Mouse (Mus musculus): ENCODE data around the gene Stxbp3. TPM values are rescaled to one million over a fixed set of nuclear protein-coding genes. Genes with fewer than 3 reads are reported as not detected.

Gene Stxbp3
- total and polyA plus RNA-seq, 2 experiments from 2014 or later = 7.6 to 13.4 TPM

- ATAC-seq = no peak
Observed at GRCm38 (mm10) chr3:108857714-108858113, 17.4 kb upstream of the Stxbp3 start.

GRCm38 (mm10) chr3:108857124-108857470 lies 16.8 kb upstream of the Stxbp3 start:
- no peaks in the 10 kb centered on the region for H3K27me3 ChIP-seq (ENCODE audit: insufficient read depth, low read length)
- no peak overlapping the region for H3K4me3 ChIP-seq (ENCODE audit: low read length)
- H3K9me3 ChIP-seq (ENCODE audit: low read length) = no peaks in the 10 kb centered on the region
- 29% methylated on average over 3 of the region's 3 CpGs for WGBS
- no peak overlapping the region for H3K27ac ChIP-seq
- no peak overlapping the region for H3K4me2 ChIP-seq (ENCODE audit: low read depth, low read length)
- peaks cover 5% of the 10 kb centered on the region; the same call in 1 of the 2 replicates for H3K4me1 ChIP-seq (ENCODE audit: insufficient read depth, low read length)
- H3K36me3 ChIP-seq (ENCODE audit: insufficient read depth, low read length) = no peaks in the 10 kb centered on the region
- no peak for ATAC-seq
- TF ChIP-seq CTCF (IDR thresholded peaks at IDR 0.05; ENCODE audit: low read depth) = no peak
- no peak for DNase-seq (ENCODE audit: low spot score)
- H3K9ac ChIP-seq (replicated peaks; ENCODE audit: low read length) = no peak overlapping the region

More at GRCm38 (mm10) chr3:108857714-108858113, 17.4 kb upstream of the Stxbp3 start:
- WGBS = 82% methylated on average over 1 of the region's 1 CpGs
- no peak overlapping the region for H3K9ac ChIP-seq (replicated peaks; ENCODE audit: low read length)
- no peak overlapping the region for H3K4me2 ChIP-seq (ENCODE audit: low read depth, low read length)
- H3K4me1 ChIP-seq (ENCODE audit: insufficient read depth, low read length) = peaks cover 5% of the 10 kb centered on the region; the same call in 1 of the 2 replicates
- TF ChIP-seq CTCF (IDR thresholded peaks at IDR 0.05; ENCODE audit: low read depth) = no peak
- no peaks in the 10 kb centered on the region for H3K27me3 ChIP-seq (ENCODE audit: insufficient read depth, low read length)
- H3K27ac ChIP-seq = 0 out of 2 replicates have a peak overlapping the region, but pooled peaks have one; percentile 26
- no peak overlapping the region for H3K4me3 ChIP-seq (ENCODE audit: low read length)
- no peak for DNase-seq (ENCODE audit: low spot score)
- H3K9me3 ChIP-seq (ENCODE audit: low read length) = no peaks in the 10 kb centered on the region
- H3K36me3 ChIP-seq (ENCODE audit: insufficient read depth, low read length) = no peaks in the 10 kb centered on the region

GRCm38 (mm10) chr3:108856386-108857123 lies 16.2 kb upstream of the Stxbp3 start:
- no peak for ATAC-seq
- DNase-seq (ENCODE audit: low spot score) = peak; percentile 41

GRCm38 (mm10) chr3:108855864-108856263 lies 15.5 kb upstream of the Stxbp3 start:
- Histone ChIP-seq H3K27ac (peak overlapping the region; percentile 62), H3K36me3 (ENCODE audit: insufficient read depth, low read length) (no peaks in the 10 kb centered on the region), H3K4me1 (ENCODE audit: insufficient read depth, low read length) (peaks cover 5% of the 10 kb centered on the region; the same call in 1 of the 2 replicates), H3K4me3 (ENCODE audit: low read length) (no peak overlapping the region), H3K4me2 (ENCODE audit: low read depth, low read length) (no peak overlapping the region), H3K9me3 (ENCODE audit: low read length) (no peaks in the 10 kb centered on the region), H3K9ac (replicated peaks; ENCODE audit: low read length) (no peak overlapping the region), H3K27me3 (ENCODE audit: insufficient read depth, low read length) (no peaks in the 10 kb centered on the region)
- TF ChIP-seq CTCF (IDR thresholded peaks at IDR 0.05; ENCODE audit: low read depth) = no peak
- ATAC-seq (no peak), DNase-seq (ENCODE audit: low spot score) (peak; percentile 66)
- 56% methylated on average over 10 of the region's 10 CpGs for WGBS

More at GRCm38 (mm10) chr3:108856386-108857123, 16.2 kb upstream of the Stxbp3 start:
- Histone ChIP-seq H3K4me3 (ENCODE audit: low read length) (no peak overlapping the region), H3K9me3 (ENCODE audit: low read length) (no peaks in the 10 kb centered on the region), H3K4me2 (ENCODE audit: low read depth, low read length) (no peak overlapping the region), H3K27ac (peak overlapping the region; percentile 62), H3K9ac (replicated peaks; ENCODE audit: low read length) (no peak overlapping the region), H3K4me1 (ENCODE audit: insufficient read depth, low read length) (peaks cover 5% of the 10 kb centered on the region; the same call in 1 of the 2 replicates), H3K36me3 (ENCODE audit: insufficient read depth, low read length) (no peaks in the 10 kb centered on the region), H3K27me3 (ENCODE audit: insufficient read depth, low read length) (no peaks in the 10 kb centered on the region)
- peak; percentile 47 for TF ChIP-seq CTCF (IDR thresholded peaks at IDR 0.05; ENCODE audit: low read depth)
- WGBS = 43% methylated on average over 8 of the region's 8 CpGs

DNA sequence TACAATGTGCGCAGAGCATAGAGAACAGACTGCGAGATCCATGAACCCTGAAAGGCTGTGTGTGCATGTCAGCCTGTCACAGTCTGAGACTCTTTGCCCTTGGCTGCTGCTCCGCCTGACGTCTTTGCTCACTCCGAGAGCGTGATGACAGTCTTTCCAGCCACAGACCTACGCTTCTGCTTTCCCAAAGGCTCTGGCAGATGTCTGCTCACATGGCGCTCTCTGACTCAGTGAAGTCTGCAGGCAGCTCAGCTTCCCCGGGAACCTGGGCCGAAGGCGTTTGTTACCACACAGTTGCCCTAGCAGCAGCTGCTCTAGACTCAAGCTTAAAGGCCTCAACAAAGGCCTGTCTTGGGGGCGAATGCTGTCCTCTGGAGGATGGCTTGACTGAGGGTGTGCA lies 15.0 kb upstream of the Stxbp3 start:
- ATAC-seq (peak; percentile 44), DNase-seq (ENCODE audit: low spot score) (peak; percentile 67)
- no peak for TF ChIP-seq CTCF (IDR thresholded peaks at IDR 0.05; ENCODE audit: low read depth)
- 30% methylated on average over 12 of the region's 12 CpGs for WGBS
- Histone ChIP-seq H3K4me3 (ENCODE audit: low read length) (no peak overlapping the region), H3K4me2 (ENCODE audit: low read depth, low read length) (no peak overlapping the region), H3K4me1 (ENCODE audit: insufficient read depth, low read length) (peaks cover 5% of the 10 kb centered on the region; the same call in 1 of the 2 replicates), H3K27ac (peak overlapping the region; percentile 62; the same call in 1 of the 2 replicates), H3K36me3 (ENCODE audit: insufficient read depth, low read length) (no peaks in the 10 kb centered on the region), H3K9ac (replicated peaks; ENCODE audit: low read length) (no peak overlapping the region), H3K9me3 (ENCODE audit: low read length) (no peaks in the 10 kb centered on the region), H3K27me3 (ENCODE audit: insufficient read depth, low read length) (no peaks in the 10 kb centered on the region)

DNA sequence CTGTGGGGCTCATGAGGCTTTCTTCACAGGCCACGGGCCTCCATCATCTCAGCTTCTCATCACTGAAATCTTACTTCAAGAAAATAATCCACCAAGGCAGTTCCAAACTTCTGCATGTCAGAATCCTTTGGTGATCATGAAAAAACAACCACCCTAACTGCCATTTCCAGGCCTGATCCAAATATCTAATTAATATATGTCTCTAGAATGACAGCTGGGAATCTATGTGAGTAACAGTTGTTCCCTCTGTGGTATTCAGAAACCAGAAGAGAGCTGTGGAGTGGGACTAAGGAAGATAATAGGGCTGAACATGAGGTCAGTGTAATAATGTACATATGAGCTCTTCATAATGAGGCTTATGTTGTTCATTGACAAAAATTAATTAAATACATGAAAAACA lies 12.9 kb upstream of the Stxbp3 start:
- Histone ChIP-seq H3K27ac (no peak overlapping the region), H3K9ac (replicated peaks; ENCODE audit: low read length) (no peak overlapping the region), H3K27me3 (ENCODE audit: insufficient read depth, low read length) (no peaks in the 10 kb centered on the region), H3K4me2 (ENCODE audit: low read depth, low read length) (no peak overlapping the region), H3K9me3 (ENCODE audit: low read length) (no peaks in the 10 kb centered on the region), H3K4me1 (ENCODE audit: insufficient read depth, low read length) (peaks cover 4% of the 10 kb centered on the region; the same call in 1 of the 2 replicates), H3K36me3 (ENCODE audit: insufficient read depth, low read length) (no peaks in the 10 kb centered on the region), H3K4me3 (ENCODE audit: low read length) (no peak overlapping the region)
- TF ChIP-seq CTCF (IDR thresholded peaks at IDR 0.05; ENCODE audit: low read depth) = no peak
- 78% methylated on average over 1 of the region's 1 CpGs for WGBS
- ATAC-seq (no peak), DNase-seq (ENCODE audit: low spot score) (no peak)

Data from hindbrain, postnatal 0 days (tissue).